7 mouse cellular contexts compared by ENCODE assay signal in genomic region chr14:48990471-48991143, GRCm38 (mm10).
DNase-seq lines count a peak whose midpoint lies in the region; ATAC-seq and TF ChIP-seq lines count a peak whose summit lies in the region.

No protein-coding gene starts in this region.

- no peak overlapping the region for H3K4me3 ChIP-seq in cerebellum, adult 2 months (replicated peaks; ENCODE audit: insufficient read depth, low read depth, low read length)
- H3K4me3 ChIP-seq in heart, embryonic 11.5 days (ENCODE audit: low read depth, low read length): peak overlapping the region; percentile 28
- H3K4me3 ChIP-seq in midbrain, embryonic 14.5 days (replicated peaks; ENCODE audit: low read depth, low read length): no peak overlapping the region; the same call in 1 of the 2 replicates
- H3K4me3 ChIP-seq in stomach, embryonic 16.5 days (replicated peaks; ENCODE audit: low read length): peak overlapping the region; percentile 28; the same call in 1 of the 2 replicates

- no peak for TF ChIP-seq POLR2A in cerebellum, adult 2 months (IDR thresholded peaks at IDR 0.05; ENCODE audit: borderline replicate concordance, insufficient read depth, low read length)

- 10% methylated on average over 17 of the region's 17 CpGs for WGBS in cerebellum, adult 2 months
- WGBS in heart, embryonic 11.5 days (ENCODE audit: insufficient replicate concordance): 17% methylated on average over 17 of the region's 17 CpGs
- 2% methylated on average over 17 of the region's 17 CpGs for WGBS in midbrain, embryonic 14.5 days
- WGBS in stomach, embryonic 16.5 days: 13% methylated on average over 17 of the region's 17 CpGs

- no peaks in the 10 kb centered on the region for H3K9me3 ChIP-seq in heart, embryonic 11.5 days (replicated peaks; ENCODE audit: control insufficient read depth, low read length)
- H3K9me3 ChIP-seq in midbrain, embryonic 14.5 days (ENCODE audit: control insufficient read depth, low read length): no peaks in the 10 kb centered on the region
- no peaks in the 10 kb centered on the region for H3K9me3 ChIP-seq in stomach, embryonic 16.5 days (replicated peaks; ENCODE audit: control insufficient read depth, low read length)

- ATAC-seq in heart, embryonic 11.5 days (replicated peaks; ENCODE audit: insufficient number of reproducible peaks, low FRiP score, low TSS enrichment): no peak
- peak; percentile 88 for ATAC-seq in midbrain, embryonic 14.5 days (ENCODE audit: low FRiP score, low TSS enrichment)
- peak; percentile 76; the same call in 1 of the 2 replicates for ATAC-seq in stomach, embryonic 16.5 days (ENCODE audit: insufficient read depth, low FRiP score)

- intact Hi-C loops in left cerebral cortex, postnatal 36 days (cut with DNase I): loop anchor here (2.0 to 10.0 kb wide), 2 partner anchors 326 to 620 kb away; no protein-coding TSS in a partner anchor

- no peaks in the 10 kb centered on the region for H3K27me3 ChIP-seq in cerebellum, adult 2 months (ENCODE audit: control insufficient read depth, insufficient read depth, low read length)
- no peaks in the 10 kb centered on the region for H3K27me3 ChIP-seq in heart, embryonic 11.5 days (ENCODE audit: control insufficient read depth, insufficient read depth, low read length)
- no peaks in the 10 kb centered on the region for H3K27me3 ChIP-seq in midbrain, embryonic 14.5 days (ENCODE audit: control insufficient read depth, insufficient read depth, low read length)
- no peaks in the 10 kb centered on the region for H3K27me3 ChIP-seq in stomach, embryonic 16.5 days (ENCODE audit: control insufficient read depth, insufficient read depth, low read length)

- peak; percentile 65 for TF ChIP-seq CTCF in cerebellum, adult 2 months (IDR thresholded peaks at IDR 0.05; ENCODE audit: borderline replicate concordance, insufficient read depth, low read depth, low read length)

- H3K36me3 ChIP-seq in heart, embryonic 11.5 days (ENCODE audit: control insufficient read depth, insufficient read depth, low read length): no peaks in the 10 kb centered on the region
- H3K36me3 ChIP-seq in midbrain, embryonic 14.5 days (ENCODE audit: control insufficient read depth, insufficient read depth, low read length): no peaks in the 10 kb centered on the region
- H3K36me3 ChIP-seq in stomach, embryonic 16.5 days (ENCODE audit: control insufficient read depth, insufficient read depth, low read length): no peaks in the 10 kb centered on the region

- DNase-seq in cerebellum, adult 2 months: peak; percentile 66 to 78
- peak; percentile 3 for DNase-seq in fat pad, adult 2 months (ENCODE audit: extremely low read depth, low read depth, low spot score)
- peak; percentile 24 to 28 for DNase-seq in kidney, adult 8-10 months
- DNase-seq in left cerebral cortex, postnatal 36 days (ENCODE audit: low spot score in 2 of 2): peak; percentile 61 to 64
- peak; percentile 93 for DNase-seq in midbrain, embryonic 14.5 days

- H3K9ac ChIP-seq in heart, embryonic 11.5 days (ENCODE audit: low read depth, low read length): peak overlapping the region; percentile 31; the same call in 1 of the 2 replicates
- no peak overlapping the region; the same call in 1 of the 2 replicates for H3K9ac ChIP-seq in midbrain, embryonic 14.5 days (replicated peaks; ENCODE audit: low read length)
- no peak overlapping the region; the same call in 1 of the 2 replicates for H3K9ac ChIP-seq in stomach, embryonic 16.5 days (ENCODE audit: low read length)

- peak overlapping the region; percentile 67 for H3K4me2 ChIP-seq in heart, embryonic 11.5 days
- H3K4me2 ChIP-seq in midbrain, embryonic 14.5 days (ENCODE audit: low read length): peak overlapping the region; percentile 51
- peak overlapping the region; percentile 46 for H3K4me2 ChIP-seq in stomach, embryonic 16.5 days (ENCODE audit: low read depth, low read length)

- no peaks in the 10 kb centered on the region for H3K4me1 ChIP-seq in cerebellum, adult 2 months (ENCODE audit: control insufficient read depth, insufficient read depth, low read length)
- 0 out of 2 replicates have a peak, but pooled peaks cover 2% of the 10 kb centered on the region for H3K4me1 ChIP-seq in heart, embryonic 11.5 days (ENCODE audit: control insufficient read depth, insufficient read depth, low read length)
- H3K4me1 ChIP-seq in midbrain, embryonic 14.5 days (ENCODE audit: control insufficient read depth, insufficient read depth, low read length): peaks cover 5% of the 10 kb centered on the region; the same call in 1 of the 2 replicates
- peaks cover 9% of the 10 kb centered on the region for H3K4me1 ChIP-seq in stomach, embryonic 16.5 days (ENCODE audit: control insufficient read depth, insufficient read depth, low read length)

- no peak overlapping the region for H3K27ac ChIP-seq in cerebellum, adult 2 months (ENCODE audit: insufficient read depth, low read length)
- no peak overlapping the region for H3K27ac ChIP-seq in heart, embryonic 11.5 days (ENCODE audit: low read depth, low read length)
- peak overlapping the region; percentile 53 for H3K27ac ChIP-seq in midbrain, embryonic 14.5 days (replicated peaks; ENCODE audit: low read depth, low read length)
- no peak overlapping the region for H3K27ac ChIP-seq in stomach, embryonic 16.5 days (ENCODE audit: low read length)

Comparison
In these comparisons a context has a peak if more than half of its experiments do, and no peak if none do; other contexts are left out.
1. DNase-seq: peak in every context shown above with its lines; median percentile 93 in midbrain, embryonic 14.5 days; 72 in cerebellum, adult 2 months; 62 in left cerebral cortex, postnatal 36 days; 26 in kidney, adult 8-10 months; 3 in fat pad, adult 2 months.
2. H3K4me3 ChIP-seq: peak in heart, embryonic 11.5 days (single experiment) and stomach, embryonic 16.5 days (single experiment); none in cerebellum, adult 2 months (single experiment) and midbrain, embryonic 14.5 days (single experiment).
3. Peak in every context shown above with its lines, with median percentiles within 50 percentile points of each other: H3K4me2 ChIP-seq.